Mouse (Mus musculus): Measurements from ENCODE around the gene Pla2g12a. TPM values are rescaled to one million over a fixed set of nuclear protein-coding genes. Genes with fewer than 3 reads are reported as not detected.

Gene Pla2g12a
- polyA plus RNA-seq, 1 experiment from 2014 or later, result 33.0 TPM

DNA sequence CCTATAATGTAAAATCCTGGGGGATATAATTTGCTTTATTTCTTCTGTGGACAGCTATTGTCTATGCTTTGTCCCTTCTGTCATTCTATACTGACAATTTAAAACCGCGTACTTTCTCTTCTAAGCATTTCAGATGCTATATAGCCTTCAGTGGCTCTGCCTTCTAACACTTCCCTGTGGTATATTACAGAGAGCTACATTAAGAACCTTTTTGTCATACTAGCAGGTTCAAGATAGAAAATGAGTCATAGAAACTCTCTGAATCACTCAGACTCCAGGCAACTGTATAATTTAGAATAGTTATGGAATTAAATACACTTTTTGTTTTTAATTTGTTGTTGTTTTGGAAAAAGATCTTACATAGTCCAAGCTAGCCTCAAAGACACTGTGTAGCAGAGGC lies 62.4 kb downstream of the Pla2g12a start:
- Histone ChIP-seq H3K4me3 (no peak overlapping the region), H3K27ac (replicated peaks) (no peak overlapping the region), H3K27me3 (ENCODE audit: low read depth, poor library complexity, severe bottlenecking) (no peaks in the 10 kb centered on the region), H3K9me3 (replicated peaks) (no peaks in the 10 kb centered on the region), H3K36me3 (no peaks in the 10 kb centered on the region), H3K4me1 (no peaks in the 10 kb centered on the region)
- no peak for DNase-seq (ENCODE audit: low spot score)
- 91% methylated on average over 2 of the region's 2 CpGs for WGBS

DNA sequence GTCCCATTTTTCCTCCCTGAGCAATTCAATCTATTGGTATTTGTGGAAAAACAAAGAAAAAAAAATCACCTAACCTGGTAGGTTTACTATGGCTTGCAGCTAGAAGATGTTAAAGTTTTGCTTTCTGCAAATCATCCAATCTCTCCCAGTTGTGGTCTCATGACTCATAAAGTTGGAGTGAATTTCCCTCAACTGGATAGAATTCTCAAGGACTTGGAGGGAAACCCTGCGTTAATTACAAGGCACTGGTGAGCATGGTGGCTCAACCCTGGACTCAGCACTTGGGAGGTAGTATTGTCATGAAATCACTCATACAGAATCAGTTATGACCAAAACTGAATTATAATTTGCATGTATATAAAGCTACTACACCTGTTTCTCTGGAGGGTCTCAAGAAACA lies 62.9 kb downstream of the Pla2g12a start:
- 84% methylated on average over 1 of the region's 1 CpGs for WGBS
- no peaks in the 10 kb centered on the region for H3K27me3 ChIP-seq (ENCODE audit: low read depth, poor library complexity, severe bottlenecking)
- H3K4me1 ChIP-seq, result no peaks in the 10 kb centered on the region
- no peaks in the 10 kb centered on the region for H3K36me3 ChIP-seq
- no peaks in the 10 kb centered on the region for H3K9me3 ChIP-seq (replicated peaks)
- no peak overlapping the region for H3K27ac ChIP-seq (replicated peaks)
- no peak for DNase-seq (ENCODE audit: low spot score)
- no peak overlapping the region for H3K4me3 ChIP-seq

DNA sequence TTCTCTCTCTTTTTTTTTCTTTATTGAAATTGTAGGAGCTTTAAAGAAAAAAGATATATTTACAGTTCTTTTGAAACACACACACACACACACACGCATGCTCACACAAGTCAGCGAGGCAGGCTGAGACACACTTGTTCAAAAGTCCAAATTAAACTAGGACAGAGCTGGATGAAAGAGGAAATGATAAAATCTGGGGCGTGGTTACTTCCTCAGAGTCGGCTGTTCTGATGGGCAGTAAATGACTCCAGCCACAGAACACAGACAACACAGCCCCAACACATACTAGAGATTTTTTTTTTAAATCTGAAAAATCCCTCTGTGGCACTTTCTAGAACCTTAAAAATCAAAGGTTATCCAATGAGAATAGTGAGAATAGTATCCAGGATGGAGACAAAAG lies 65.4 kb downstream of the Pla2g12a start:
- no peak for DNase-seq (ENCODE audit: low spot score)
- Histone ChIP-seq H3K27ac (replicated peaks) (no peak overlapping the region), H3K4me3 (no peak overlapping the region), H3K4me1 (no peaks in the 10 kb centered on the region), H3K27me3 (ENCODE audit: low read depth, poor library complexity, severe bottlenecking) (no peaks in the 10 kb centered on the region), H3K36me3 (no peaks in the 10 kb centered on the region), H3K9me3 (replicated peaks) (no peaks in the 10 kb centered on the region)
- WGBS, result 85% methylated on average over 4 of the region's 4 CpGs

Other genes with a start within 250 kb of the Pla2g12a start
- gene Egf, start 123.3 kb upstream of the Pla2g12a start, polyA plus RNA-seq (2016; fragmentation: Nextera tagmentation; extraction: Ambion mirVana), result 1.4 and 1.9 TPM in 2 replicates
- not detected in 2 replicates for gene Lrit3, start 74.6 kb upstream of the Pla2g12a start, polyA plus RNA-seq (2016; fragmentation: Nextera tagmentation; extraction: Ambion mirVana)
- gene Rrh, start 56.0 kb upstream of the Pla2g12a start, polyA plus RNA-seq (2016; fragmentation: Nextera tagmentation; extraction: Ambion mirVana), result 0.11 and 0.20 TPM in 2 replicates
- gene Gar1, start 47.2 kb upstream of the Pla2g12a start, polyA plus RNA-seq (2016; fragmentation: Nextera tagmentation; extraction: Ambion mirVana), result 89.3 and 103 TPM in 2 replicates
- 0.42 and 0.52 TPM in 2 replicates for gene Cfi, start 42.7 kb upstream of the Pla2g12a start, polyA plus RNA-seq (2016; fragmentation: Nextera tagmentation; extraction: Ambion mirVana)
- 67.9 and 72.2 TPM in 2 replicates for gene Casp6, start 22.8 kb downstream of the Pla2g12a start, polyA plus RNA-seq (2016; fragmentation: Nextera tagmentation; extraction: Ambion mirVana)
- gene Mcub, start 91.6 kb downstream of the Pla2g12a start, polyA plus RNA-seq (2016; fragmentation: Nextera tagmentation; extraction: Ambion mirVana), result 2.6 and 2.7 TPM in 2 replicates
- 32.4 and 35.9 TPM in 2 replicates for gene Sec24b, start 182.9 kb downstream of the Pla2g12a start, polyA plus RNA-seq (2016; fragmentation: Nextera tagmentation; extraction: Ambion mirVana)

All from midbrain, embryonic 10.5 days (tissue).